Mouse (Mus musculus) heart, adult 2 months (tissue): Measurements from ENCODE around the gene Dido1. TPM values are rescaled to one million over a fixed set of nuclear protein-coding genes. Genes with fewer than 3 reads are reported as not detected.

Experiments
- DNase-seq, 2 experiments: peaks; one replicate each; pipeline ENCODE4 v3.0.0; 2021
- H3K27ac ChIP-seq: fragments of 200-600 bp; 2 replicates; pipeline ENCODE4 v1.8.1; 2022
- H3K27me3 ChIP-seq: fragments of 200-500 bp; 2 replicates; pipeline ENCODE4 v1.6.1; 2012; ENCODE audit warnings: mild to moderate bottlenecking, low read length, inconsistent platforms, mixed read lengths; ENCODE audit not compliant: control insufficient read depth, insufficient read depth
- H3K36me3 ChIP-seq: fragments of 200-500 bp; 2 replicates; pipeline ENCODE4 v1.6.1; 2012; ENCODE audit warnings: low read length, inconsistent platforms; ENCODE audit not compliant: control insufficient read depth, insufficient read depth
- H3K4me1 ChIP-seq: fragments of 200-500 bp; 2 replicates; pipeline ENCODE4 v1.6.1; 2011; ENCODE audit warnings: low read length; ENCODE audit not compliant: control insufficient read depth, insufficient read depth
- H3K4me3 ChIP-seq: fragments of 200-600 bp; 2 replicates; pipeline ENCODE4 v1.8.1; 2022
- H3K79me2 ChIP-seq: fragments of 200-500 bp; replicated peaks from 2 replicates; pipeline ENCODE4 v1.6.1; 2012; ENCODE audit warnings: mild to moderate bottlenecking, inconsistent platforms, low read length, moderate library complexity, mixed read lengths; ENCODE audit not compliant: control insufficient read depth, insufficient read depth
- H3K9ac ChIP-seq: fragments of 200-500 bp; 2 replicates; pipeline ENCODE4 v1.6.1; 2012; ENCODE audit warnings: low read depth, mild to moderate bottlenecking, control low read depth, inconsistent platforms, low read length, mixed read lengths
- CTCF ChIP-seq: fragments of 200-600 bp; IDR thresholded peaks from 2 replicates; pipeline ENCODE4 v1.8.1; 2022; ENCODE audit warnings: antibody characterized with exemption, mild to moderate bottlenecking, moderate library complexity
- EP300 ChIP-seq: fragments of 200-500 bp; IDR thresholded peaks from 2 replicates; pipeline ENCODE4 v1.6.1; 2011; ENCODE audit warnings: low read depth, low read length, control low read depth; ENCODE audit not compliant: insufficient read depth
- POLR2A ChIP-seq: fragments of 200-500 bp; IDR thresholded peaks from 2 replicates; pipeline ENCODE4 v1.6.1; 2011; ENCODE audit warnings: mild to moderate bottlenecking, low read depth, low read length, control low read depth; ENCODE audit not compliant: insufficient read depth
- WGBS: fragments of 180-500 bp; shearing (Covaris S2); methylation state at CpG from one replicate; pipeline ENCODE4 v1.1.7; 2018; 5-methylcytosine and 5-hydroxymethylcytosine counted together
- intact Hi-C: fragments of 180-260 bp; cut with DNase I; formaldehyde crosslinking; loops from one replicate; pipeline ENCODE4 v1.15.1; 2025
- long read RNA-seq: library from polyadenylated mRNA; stranded (forward); transcript quantifications from one replicate; pipeline ENCODE4 v2.0.0, GENCODE M21; 2021
- polyA plus RNA-seq: library from polyadenylated mRNA; depleted of rRNA; stranded (reverse); fragments of >200 nt; gene quantifications from 2 replicates; pipeline ENCODE4 v1.2.3, GENCODE M21; 2012; rRNA removed
- total RNA-seq, 2 experiments: library from RNA; stranded (reverse); gene quantifications; 2 replicates each; pipeline ENCODE4 v1.2.3; 2021

Gene Dido1
- 10 to 100 TPM; 30.7 to 30.8 TPM for total RNA-seq
- 8.6 and 13.8 TPM in 2 replicates for polyA plus RNA-seq
- long read RNA-seq, full-length matches to known transcripts, result 2 of 17 reads
- long read RNA-seq, partial matches to known transcripts, result 1 of 17 reads
- long read RNA-seq, other reads (novel, unspliced or antisense), result 14 of 17 reads

DNA sequence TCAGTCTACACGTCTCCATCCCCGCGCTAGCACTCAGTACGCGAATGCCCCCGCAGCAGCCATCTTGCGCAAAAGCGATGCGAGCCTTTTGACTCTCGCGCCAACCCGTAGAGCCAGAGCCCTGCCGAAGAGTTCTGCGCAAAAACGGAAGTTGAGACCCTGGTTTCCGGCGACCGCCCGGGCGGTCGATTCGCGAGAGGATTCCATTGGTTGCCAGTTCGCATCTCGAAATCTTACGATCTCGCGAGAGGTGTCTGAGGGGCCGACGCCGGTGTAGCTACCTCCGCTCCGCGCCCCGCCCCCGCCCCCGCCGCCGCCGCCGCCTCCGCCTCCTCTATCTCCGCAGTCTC is at the start of gene Dido1, which contains the start of gene Gid8:
Dido1 (minus strand) TSS at position 77 of the 350 bp plus-strand sequence.
Gid8 (plus strand) TSS at position 195 of the 350 bp plus-strand sequence.
- intact Hi-C loops, result loop anchor here (5.0 kb wide), 1 partner anchor 33 kb away; no protein-coding TSS in a partner anchor
- H3K4me1 ChIP-seq, result peaks cover 16% of the 10 kb centered on the region
- whole genome bisulfite sequencing, result under 1% methylated on average over 32 of the region's 43 CpGs
- peak within 1 kb of the TSS; percentile 95 for H3K27ac ChIP-seq
- H3K36me3 ChIP-seq, result peaks cover 20% of the 10 kb centered on the region
- TF ChIP-seq CTCF (no peak), POLR2A (peak; percentile 79), EP300 (0 out of 2 replicates have a peak, but pooled peaks have one; percentile 57)
- H3K79me2 ChIP-seq, result peaks cover 12% of the 10 kb centered on the region
- DNase-seq, result peak; percentile 97 to 98
- H3K9ac ChIP-seq, result peak within 1 kb of the TSS; percentile 90
- H3K27me3 ChIP-seq, result no peaks in the 10 kb centered on the region
- peak within 1 kb of the TSS; percentile 89 for H3K4me3 ChIP-seq

DNA sequence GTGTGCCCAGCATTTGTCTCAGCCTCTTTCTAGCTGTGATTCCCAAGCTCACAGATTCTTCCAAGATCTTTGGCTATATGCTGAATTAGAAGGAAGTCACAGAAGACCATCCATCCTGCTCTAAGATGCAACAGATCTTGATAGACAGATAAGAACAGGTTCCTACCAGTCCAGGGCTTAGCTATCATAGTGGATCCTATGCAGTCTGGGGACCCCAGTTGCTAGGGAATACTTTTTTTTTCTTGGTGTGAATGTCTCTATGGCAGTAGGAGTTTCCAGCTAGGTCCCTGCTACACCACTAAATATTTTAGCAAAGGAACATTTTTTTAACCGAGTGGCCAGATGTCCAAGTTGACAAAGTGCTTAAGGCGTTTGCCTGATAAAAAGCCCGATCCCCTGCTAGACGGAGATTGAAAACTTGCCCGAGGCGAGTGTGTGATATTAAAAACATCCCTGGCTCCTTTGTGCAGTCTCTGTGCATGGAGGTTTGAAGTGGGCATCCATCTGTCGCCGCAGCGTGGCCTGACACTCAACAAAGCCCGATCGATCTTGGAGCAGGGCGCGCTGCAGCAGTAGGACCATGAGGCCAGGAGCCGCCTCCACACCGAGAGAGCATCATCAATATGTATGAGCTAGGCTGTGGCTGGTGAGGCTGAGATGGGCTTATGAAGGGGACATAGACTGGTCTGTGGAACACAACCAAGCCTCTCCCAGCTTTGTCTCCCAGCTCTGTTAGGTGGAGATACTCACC is 48.9 kb upstream of the Dido1 start:
- Histone ChIP-seq H3K36me3 (no peaks in the 10 kb centered on the region), H3K4me3 (no peak overlapping the region), H3K79me2 (no peaks in the 10 kb centered on the region), H3K4me1 (no peaks in the 10 kb centered on the region), H3K9ac (no peak overlapping the region), H3K27me3 (no peaks in the 10 kb centered on the region; the same call in 1 of the 2 replicates), H3K27ac (no peak overlapping the region)
- intact Hi-C loops, result no loop called here
- WGBS, result 52% methylated on average over 15 of the region's 15 CpGs
- DNase-seq, result no peak
- TF ChIP-seq EP300 (no peak), CTCF (no peak), POLR2A (no peak)

DNA sequence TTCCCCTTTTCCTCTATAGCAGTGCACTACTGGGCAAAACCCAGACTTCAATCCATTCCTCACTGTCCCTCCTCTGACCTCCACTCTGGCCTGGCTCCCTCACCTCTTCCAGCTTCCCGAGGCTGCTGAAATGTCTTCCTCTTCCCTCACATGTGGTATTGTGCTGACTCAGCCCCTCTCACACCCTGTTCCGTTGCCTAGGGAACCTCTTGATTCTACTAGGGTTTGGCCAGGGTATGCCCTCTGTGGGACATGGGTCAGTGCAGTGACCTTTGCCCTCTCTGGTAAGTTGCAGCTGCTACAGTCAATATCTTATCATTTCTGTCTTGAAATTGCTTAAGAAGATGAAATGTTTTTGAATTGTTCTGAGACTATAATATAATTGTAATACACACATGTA is 47.0 kb upstream of the Dido1 start:
- Histone ChIP-seq H3K9ac (no peak overlapping the region), H3K4me3 (no peak overlapping the region), H3K27ac (no peak overlapping the region), H3K36me3 (no peaks in the 10 kb centered on the region), H3K27me3 (no peaks in the 10 kb centered on the region), H3K79me2 (no peaks in the 10 kb centered on the region), H3K4me1 (no peaks in the 10 kb centered on the region)
- intact Hi-C loops, result no loop called here
- no peak for DNase-seq
- 46% methylated on average over 2 of the region's 2 CpGs for WGBS
- no peak for TF ChIP-seq EP300
- TF ChIP-seq CTCF, result no peak
- TF ChIP-seq POLR2A, result no peak

DNA sequence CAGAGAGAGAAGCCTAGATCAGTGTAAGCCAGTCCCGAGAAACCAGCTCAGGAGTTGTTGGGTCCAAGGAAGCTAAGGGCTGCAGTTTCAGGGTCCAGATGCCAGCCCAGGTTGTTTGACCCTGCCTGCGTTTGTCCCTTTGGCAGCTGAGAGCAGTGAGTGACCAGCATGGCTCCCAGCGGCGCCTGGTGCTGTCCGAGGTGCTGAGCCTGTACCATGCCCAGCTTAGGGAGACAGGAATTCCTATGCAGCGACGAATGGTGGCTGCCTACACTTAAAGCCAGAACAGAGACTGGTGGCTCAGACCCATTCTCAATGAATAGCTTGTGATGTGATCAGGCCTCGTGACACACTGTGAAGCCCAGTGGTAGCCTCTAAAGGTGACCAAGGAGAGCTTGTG is 46.1 kb upstream of the Dido1 start:
- Histone ChIP-seq H3K27ac (no peak overlapping the region), H3K79me2 (no peaks in the 10 kb centered on the region), H3K36me3 (no peaks in the 10 kb centered on the region), H3K4me1 (no peaks in the 10 kb centered on the region), H3K4me3 (no peak overlapping the region), H3K9ac (no peak overlapping the region), H3K27me3 (no peaks in the 10 kb centered on the region)
- intact Hi-C loops, result no loop called here
- WGBS, result 1% methylated on average over 8 of the region's 8 CpGs
- peak; percentile 38 to 64 for DNase-seq
- TF ChIP-seq CTCF, result no peak
- no peak for TF ChIP-seq EP300
- no peak for TF ChIP-seq POLR2A

DNA sequence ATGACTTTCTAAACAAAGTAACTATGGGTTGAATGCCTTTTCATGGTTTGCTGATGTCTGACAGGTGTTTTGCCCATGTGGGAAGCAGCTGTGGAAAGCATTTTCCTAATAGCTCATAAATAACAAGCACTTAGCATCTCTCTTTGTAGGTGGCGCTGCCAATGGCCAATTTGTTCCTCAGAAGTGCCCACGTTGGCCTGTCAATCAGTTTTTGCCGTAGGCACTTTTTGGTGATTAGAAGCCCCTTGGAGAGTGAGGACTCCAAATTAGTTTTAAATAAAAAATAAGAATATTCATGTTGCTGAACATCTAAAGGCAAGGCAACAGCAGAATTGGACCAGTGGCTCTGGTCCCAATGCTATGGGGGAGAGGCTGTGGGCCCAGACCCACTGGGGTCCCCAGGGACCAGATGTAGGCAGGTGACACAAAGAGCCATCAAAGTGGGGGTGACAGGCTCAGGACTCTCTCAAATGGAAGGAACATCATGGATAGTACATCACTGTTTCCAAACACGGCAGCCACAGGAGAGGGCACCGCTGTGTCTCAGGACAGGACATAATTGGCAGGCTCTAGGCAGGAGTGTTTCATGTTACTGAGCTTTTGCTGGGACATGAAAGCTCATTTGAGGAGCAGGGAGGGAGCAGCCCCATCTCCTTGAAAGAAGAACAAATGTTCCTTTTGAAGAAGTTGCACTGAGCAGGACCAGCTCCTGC is 45.3 kb upstream of the Dido1 start:
- Histone ChIP-seq H3K27me3 (no peaks in the 10 kb centered on the region), H3K36me3 (no peaks in the 10 kb centered on the region), H3K4me3 (no peak overlapping the region), H3K4me1 (no peaks in the 10 kb centered on the region), H3K9ac (no peak overlapping the region), H3K27ac (no peak overlapping the region), H3K79me2 (no peaks in the 10 kb centered on the region)
- intact Hi-C loops, result no loop called here
- TF ChIP-seq POLR2A (no peak), EP300 (no peak), CTCF (no peak)
- WGBS, result 75% methylated on average over 5 of the region's 5 CpGs
- DNase-seq, result no peak
